Mouse (Mus musculus): Measurements from ENCODE around the gene Spaca5. TPM values are rescaled to one million over a fixed set of nuclear protein-coding genes. Genes with fewer than 3 reads are reported as not detected.

Gene Spaca5
- total RNA-seq (2017): not detected in 2 replicates

DNA sequence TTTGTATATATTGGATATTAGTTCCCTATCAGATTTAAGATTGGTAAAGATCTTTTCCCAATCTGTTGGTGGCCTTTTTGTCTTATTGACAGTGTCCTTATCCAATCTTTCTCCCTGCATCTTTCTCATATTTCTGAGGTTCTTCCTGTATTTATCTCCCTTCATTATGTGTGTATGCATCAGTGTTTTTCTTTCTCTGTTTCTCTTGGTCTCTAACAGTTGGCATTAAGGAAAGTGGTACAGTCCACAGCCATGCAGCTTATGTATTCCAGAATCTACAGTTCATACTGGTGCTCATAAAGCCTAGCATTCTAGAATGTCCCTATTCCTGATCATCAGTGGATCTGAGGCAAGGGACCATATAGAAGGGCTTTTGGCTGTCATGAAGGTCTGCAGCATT, at the start of gene Spaca5:
Gene Spaca5 (plus strand): TSS at position 301 of the 400 bp plus-strand sequence.
- no peak for ATAC-seq (ENCODE audit: extremely low read depth, insufficient number of reproducible peaks, low FRiP score, poor library complexity, severe bottlenecking)

DNA sequence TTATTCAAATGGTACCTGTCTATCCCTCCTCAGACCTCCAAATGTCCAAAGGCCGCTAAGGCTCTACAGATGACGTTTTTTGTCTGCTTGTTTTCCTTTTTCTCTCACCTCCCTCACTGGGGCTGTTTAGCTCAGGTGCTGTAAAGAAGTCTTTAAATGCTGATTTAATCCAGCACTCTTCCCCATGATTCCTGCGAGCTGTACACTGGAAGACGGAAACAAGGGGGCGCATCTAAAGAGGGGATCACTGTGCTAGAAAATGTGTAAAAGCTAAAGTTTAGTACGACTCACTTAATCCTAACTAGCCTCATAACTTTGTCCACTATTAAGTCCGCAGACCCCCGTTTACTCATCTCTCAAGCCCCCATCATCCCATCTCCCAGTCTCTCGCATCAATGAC, 6.7 kb upstream of the Spaca5 start:
- no peak for ATAC-seq (ENCODE audit: extremely low read depth, insufficient number of reproducible peaks, low FRiP score, poor library complexity, severe bottlenecking)

DNA sequence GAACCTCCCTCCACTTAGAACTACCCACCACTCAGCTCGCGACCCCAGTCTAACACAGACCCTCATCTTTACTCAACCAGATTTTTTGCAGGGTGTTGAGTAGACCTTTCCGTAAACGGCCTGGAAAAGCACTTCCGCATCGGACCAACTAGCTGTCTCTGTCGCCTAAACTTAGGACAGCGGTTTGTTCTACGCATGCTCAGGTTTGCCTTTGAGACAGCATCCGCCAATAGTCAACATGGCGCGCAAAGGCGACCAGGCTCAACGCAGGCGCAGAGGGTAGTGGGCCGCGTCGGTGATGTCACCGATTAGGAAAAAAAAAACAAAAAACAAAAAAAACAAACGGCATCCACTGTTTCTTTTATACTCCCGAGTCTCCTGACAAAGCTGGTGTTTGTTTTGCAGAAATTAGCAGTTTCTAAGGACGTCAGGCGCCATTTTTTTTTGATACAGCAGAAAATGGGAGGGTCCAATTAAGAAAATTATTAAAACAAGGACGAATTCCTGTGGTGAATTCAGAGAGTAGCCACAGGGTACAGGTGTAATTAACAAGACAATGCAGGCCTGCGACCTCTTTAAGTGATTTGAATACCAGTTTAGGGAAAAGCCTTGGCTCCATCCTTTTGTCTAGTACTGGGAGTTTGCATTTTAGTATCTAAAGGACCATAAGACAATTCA, 6.2 kb upstream of the Spaca5 start, which contains the start of gene Zfp182:
Gene Zfp182 (minus strand): TSS at position 451 of the 678 bp plus-strand sequence.
- ATAC-seq (ENCODE audit: extremely low read depth, insufficient number of reproducible peaks, low FRiP score, poor library complexity, severe bottlenecking): peak; percentile 96

DNA sequence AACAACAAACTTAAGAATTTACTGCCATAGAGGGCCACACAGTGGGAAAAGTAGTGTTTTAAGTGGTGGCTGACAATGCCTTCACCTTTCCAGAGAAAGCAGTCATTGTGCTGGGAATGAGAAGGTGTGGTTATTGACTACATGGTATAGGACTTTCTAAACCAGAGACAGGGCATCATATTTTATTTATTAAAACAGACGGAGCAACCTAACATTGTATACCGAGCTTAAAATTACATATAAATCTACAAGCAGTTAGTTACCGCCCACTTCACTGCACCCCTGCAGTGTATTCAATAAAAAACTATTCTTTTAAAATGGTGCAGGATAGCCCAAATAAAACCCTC, 5.7 kb upstream of the Spaca5 start:
- no peak for ATAC-seq (ENCODE audit: extremely low read depth, insufficient number of reproducible peaks, low FRiP score, poor library complexity, severe bottlenecking)

DNA sequence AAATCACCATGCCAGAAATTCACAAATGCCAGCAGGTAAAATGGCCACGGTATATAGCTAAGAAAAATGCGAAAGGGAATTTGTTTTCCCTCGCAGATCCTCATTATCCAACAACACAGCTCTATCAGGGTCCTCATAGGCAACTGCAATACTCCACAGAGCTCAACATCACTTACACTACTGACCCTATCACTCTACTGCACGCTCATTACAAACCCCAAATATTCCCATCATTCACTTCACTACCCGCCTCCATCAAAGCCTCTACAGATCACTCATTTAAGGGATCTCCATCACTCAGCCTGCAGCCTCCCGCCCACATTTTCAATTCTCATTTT, 20.4 kb downstream of the Spaca5 start:
- no peak for ATAC-seq (ENCODE audit: extremely low read depth, insufficient number of reproducible peaks, low FRiP score, poor library complexity, severe bottlenecking)

DNA sequence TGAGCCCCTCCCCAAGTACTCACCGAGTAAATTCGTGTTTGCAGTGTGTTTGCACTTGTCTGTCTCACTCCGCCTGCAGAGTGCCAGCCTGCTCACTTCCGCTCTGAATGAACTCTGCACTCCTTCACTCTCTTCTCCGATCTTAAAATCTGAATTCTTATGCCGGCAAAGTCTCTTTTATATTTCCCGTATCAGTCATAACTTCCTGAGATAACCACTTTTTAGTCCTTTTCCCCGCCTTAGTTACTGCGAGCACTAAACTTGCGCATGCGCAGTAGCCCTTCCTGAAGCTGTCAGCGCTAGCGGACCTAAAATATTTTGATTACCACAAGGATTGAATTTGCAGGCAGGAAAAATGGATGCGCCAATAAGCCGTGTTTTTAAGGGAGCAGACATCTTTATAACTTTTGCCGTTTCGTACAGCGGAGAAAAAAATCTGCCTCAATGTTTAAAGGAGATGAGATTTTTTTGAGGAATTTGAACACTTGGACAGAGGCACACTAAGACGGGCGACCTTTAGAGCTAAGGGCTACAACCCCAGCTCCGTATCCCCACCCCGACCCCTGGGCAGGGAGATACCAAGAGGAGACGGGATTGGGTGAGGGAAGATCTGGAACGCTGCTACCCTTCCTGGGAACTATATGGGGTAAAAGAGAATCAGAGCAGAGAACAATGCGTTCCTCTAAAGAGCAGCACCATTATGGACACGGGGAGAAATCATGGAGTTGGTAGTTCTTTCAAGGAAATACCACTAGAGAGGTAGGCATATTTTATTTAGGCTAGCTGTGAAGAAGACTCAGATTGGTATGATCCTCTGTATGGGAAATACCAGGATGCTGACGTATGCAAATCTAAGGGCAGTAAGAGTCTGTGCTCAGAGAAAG, 21.0 kb downstream of the Spaca5 start, which contains the start of gene Zfp300:
Gene Zfp300 (minus strand): TSS at position 545 of the 884 bp plus-strand sequence.
- no peak for ATAC-seq (ENCODE audit: extremely low read depth, insufficient number of reproducible peaks, low FRiP score, poor library complexity, severe bottlenecking)

DNA sequence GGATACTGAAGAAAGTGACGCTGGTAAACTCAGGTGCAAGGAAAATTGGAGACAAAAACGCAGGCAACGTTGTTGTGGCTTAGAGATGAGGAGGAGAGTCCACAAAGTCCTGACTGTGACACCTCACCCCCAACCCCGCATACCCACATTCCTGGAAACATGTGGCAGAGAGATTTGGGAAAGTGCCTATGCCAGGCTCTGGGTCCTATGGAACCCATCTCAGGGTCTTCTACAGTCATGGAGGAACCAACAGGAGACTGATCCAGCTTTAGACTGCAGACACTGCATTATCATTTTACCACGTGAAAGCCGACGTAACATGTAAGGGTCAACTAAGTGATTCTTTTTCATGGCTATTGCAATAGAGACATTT, 21.6 kb downstream of the Spaca5 start:
- ATAC-seq (ENCODE audit: extremely low read depth, insufficient number of reproducible peaks, low FRiP score, poor library complexity, severe bottlenecking): no peak

DNA sequence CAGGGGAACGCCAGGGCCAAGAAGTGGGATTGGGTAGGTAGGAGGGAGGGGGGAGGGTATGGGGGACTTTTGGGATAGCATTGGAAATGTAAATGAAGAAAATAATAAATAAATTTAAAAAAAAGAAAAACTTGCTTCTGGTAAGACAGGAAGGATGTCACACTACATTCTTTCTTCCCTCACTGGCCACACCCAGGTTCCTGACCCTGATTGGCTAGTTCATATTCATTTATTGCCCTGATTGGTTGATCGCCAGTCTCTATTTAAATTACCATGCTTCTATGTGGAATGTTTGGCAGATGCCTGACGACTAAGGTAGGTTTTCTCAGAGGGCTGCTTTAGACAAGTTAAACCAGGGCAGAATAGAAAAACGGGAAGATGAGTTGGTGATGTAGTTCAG, 47.3 kb downstream of the Spaca5 start, which contains the start of gene Ssxa1:
Gene Ssxa1 (plus strand): TSS at position 301 of the 400 bp plus-strand sequence.
- no peak for ATAC-seq (ENCODE audit: extremely low read depth, insufficient number of reproducible peaks, low FRiP score, poor library complexity, severe bottlenecking)

Other genes with a start within 250 kb of the Spaca5 start
- not detected in 2 replicates for gene Timp1, start 198.2 kb upstream of the Spaca5 start, total RNA-seq (2017)
- 0.61 and 0.93 TPM in 2 replicates for gene Syn1, start 147.4 kb upstream of the Spaca5 start, total RNA-seq (2017)
- 64.4 and 66.2 TPM in 2 replicates for gene Cfp, start 136.9 kb upstream of the Spaca5 start, total RNA-seq (2017)
- 6.1 and 8.1 TPM in 2 replicates for gene Elk1, start 117.8 kb upstream of the Spaca5 start, total RNA-seq (2017)
- gene Uxt, start 106.4 kb upstream of the Spaca5 start, total RNA-seq (2017): 22.8 and 24.4 TPM in 2 replicates
- 31.9 and 36.0 TPM in 2 replicates for gene Zfp182, start 6.1 kb upstream of the Spaca5 start, total RNA-seq (2017)
- gene Zfp300, start 21.1 kb downstream of the Spaca5 start, total RNA-seq (2017): 1.1 and 2.0 TPM in 2 replicates
- gene Ssxa1, start 47.4 kb downstream of the Spaca5 start, total RNA-seq (2017): not detected in 2 replicates
- not detected in 2 replicates for gene Gm21876, start 107.2 kb downstream of the Spaca5 start, total RNA-seq (2017)

Measured in neutrophil, adult 5-6 weeks (primary cell).